Mouse (Mus musculus) heart, embryonic 13.5 days (tissue): ENCODE measurements around the gene Lsm2. TPM values are rescaled to one million over a fixed set of nuclear protein-coding genes. Genes with fewer than 3 reads are reported as not detected.
A peak's percentile ranks its signal among the peaks of the same experiment; 100 is the strongest.
"Not testable (repeated sequence)": the region's sequence is repeated elsewhere in the genome, so short reads cannot be mapped to it uniquely, and the experiment has no call there.

Source experiments
- ATAC-seq: fragments of 200-750 bp; cut with Nextera tagmentation; 2 replicates; pipeline ENCODE4 v1.8.0; 2017; ENCODE audit warnings: moderate TSS enrichment; ENCODE audit not compliant: insufficient number of reproducible peaks, low FRiP score, low TSS enrichment; ENCODE audit errors: extremely low read depth
- H3K27ac ChIP-seq: fragments of 300-500 bp; sonication (generic); replicated peaks from 2 replicates; pipeline ENCODE4 v1.5.1; 2015; ENCODE audit warnings: moderate library complexity, mild to moderate bottlenecking, inconsistent platforms
- H3K27me3 ChIP-seq: fragments of 300-500 bp; sonication (generic); replicated peaks from 2 replicates; pipeline ENCODE4 v1.6.1; 2015; ENCODE audit warnings: mild to moderate bottlenecking, inconsistent platforms
- H3K36me3 ChIP-seq: fragments of 300-500 bp; sonication (generic); 2 replicates; pipeline ENCODE4 v1.6.1; 2015; ENCODE audit warnings: mild to moderate bottlenecking, inconsistent platforms
- H3K4me1 ChIP-seq: fragments of 300-500 bp; sonication (generic); 2 replicates; pipeline ENCODE4 v1.6.1; 2015; ENCODE audit warnings: inconsistent platforms
- H3K4me2 ChIP-seq: fragments of 300-500 bp; sonication (generic); 2 replicates; pipeline ENCODE4 v1.6.1; 2015; ENCODE audit warnings: inconsistent platforms, mild to moderate bottlenecking, moderate library complexity
- H3K4me3 ChIP-seq: fragments of 300-500 bp; sonication (generic); 2 replicates; pipeline ENCODE4 v1.5.1; 2015; ENCODE audit warnings: moderate library complexity, mild to moderate bottlenecking, inconsistent platforms
- H3K9ac ChIP-seq: fragments of 300-500 bp; sonication (generic); 2 replicates; pipeline ENCODE4 v1.6.1; 2015; ENCODE audit warnings: inconsistent platforms, mild to moderate bottlenecking, moderate library complexity
- H3K9me3 ChIP-seq: fragments of 300-500 bp; sonication (generic); 2 replicates; pipeline ENCODE4 v1.6.1; 2016; ENCODE audit warnings: inconsistent platforms
- WGBS: fragments of 180-500 bp; shearing (Covaris S2); methylation state at CpG from one replicate; pipeline ENCODE4 v1.1.7; 2015; ENCODE audit warnings: mixed read lengths; 5-methylcytosine and 5-hydroxymethylcytosine counted together
- polyA plus RNA-seq: library from polyadenylated mRNA; unstranded; fragments of >200 nt; fragmentation: Nextera tagmentation; extraction: Ambion mirVana; gene quantifications from 2 replicates; pipeline ENCODE4 v1.2.1, GENCODE M21; 2015

Gene Lsm2
- polyA plus RNA-seq, 1 experiment from 2014 or later = 145 TPM

DNA sequence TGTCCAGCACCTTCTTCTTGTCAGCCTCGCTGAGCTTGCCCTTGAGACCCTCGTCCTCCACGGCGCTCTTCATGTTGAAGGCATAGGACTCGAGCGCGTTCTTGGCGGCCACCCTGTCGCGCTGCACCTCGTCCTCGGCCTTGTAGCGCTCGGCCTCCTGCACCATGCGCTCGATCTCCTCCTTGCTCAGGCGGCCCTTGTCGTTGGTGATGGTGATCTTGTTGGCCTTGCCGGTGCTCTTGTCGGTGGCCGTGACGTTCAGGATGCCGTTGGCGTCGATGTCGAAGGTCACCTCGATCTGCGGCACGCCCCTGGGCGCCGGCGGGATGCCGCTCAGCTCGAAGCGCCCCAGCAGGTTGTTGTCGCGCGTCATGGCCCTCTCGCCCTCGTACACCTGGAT is 24.4 kb upstream of the Lsm2 start:
- not testable (repeated sequence) for H3K9me3 ChIP-seq, H3K27ac ChIP-seq, H3K4me1 ChIP-seq, H3K4me3 ChIP-seq, ATAC-seq, H3K9ac ChIP-seq, H3K36me3 ChIP-seq
- H3K27me3 ChIP-seq = peaks cover 30% of the 10 kb centered on the region
- H3K4me2 ChIP-seq = peak overlapping the region; percentile 18; the same call in 1 of the 2 replicates
- WGBS = 11% methylated on average over 30 of the region's 40 CpGs

GRCm38 (mm10) chr17:34957966-34958365 is 23.7 kb upstream of the Lsm2 start:
- H3K27ac ChIP-seq, H3K9me3 ChIP-seq, ATAC-seq, H3K4me2 ChIP-seq, H3K4me1 ChIP-seq, H3K36me3 ChIP-seq, H3K4me3 ChIP-seq, H3K9ac ChIP-seq: not testable (repeated sequence)
- H3K27me3 ChIP-seq = peaks cover 34% of the 10 kb centered on the region
- WGBS = 19% methylated on average over 25 of the region's 40 CpGs

- Histone ChIP-seq H3K4me3 (peak overlapping the region; percentile 64), H3K4me2 (peak overlapping the region; percentile 85), H3K27me3 (peaks cover 40% of the 10 kb centered on the region)
- H3K9me3 ChIP-seq, H3K9ac ChIP-seq, H3K36me3 ChIP-seq, H3K27ac ChIP-seq, H3K4me1 ChIP-seq: not testable (repeated sequence)
- 2% methylated on average over 18 of the region's 47 CpGs for WGBS
- peak; percentile 9; the same call in 1 of the 2 replicates for ATAC-seq
These were observed 22.9 kb upstream of the Lsm2 start for GRCm38 (mm10) chr17:34958734-34959129.

DNA sequence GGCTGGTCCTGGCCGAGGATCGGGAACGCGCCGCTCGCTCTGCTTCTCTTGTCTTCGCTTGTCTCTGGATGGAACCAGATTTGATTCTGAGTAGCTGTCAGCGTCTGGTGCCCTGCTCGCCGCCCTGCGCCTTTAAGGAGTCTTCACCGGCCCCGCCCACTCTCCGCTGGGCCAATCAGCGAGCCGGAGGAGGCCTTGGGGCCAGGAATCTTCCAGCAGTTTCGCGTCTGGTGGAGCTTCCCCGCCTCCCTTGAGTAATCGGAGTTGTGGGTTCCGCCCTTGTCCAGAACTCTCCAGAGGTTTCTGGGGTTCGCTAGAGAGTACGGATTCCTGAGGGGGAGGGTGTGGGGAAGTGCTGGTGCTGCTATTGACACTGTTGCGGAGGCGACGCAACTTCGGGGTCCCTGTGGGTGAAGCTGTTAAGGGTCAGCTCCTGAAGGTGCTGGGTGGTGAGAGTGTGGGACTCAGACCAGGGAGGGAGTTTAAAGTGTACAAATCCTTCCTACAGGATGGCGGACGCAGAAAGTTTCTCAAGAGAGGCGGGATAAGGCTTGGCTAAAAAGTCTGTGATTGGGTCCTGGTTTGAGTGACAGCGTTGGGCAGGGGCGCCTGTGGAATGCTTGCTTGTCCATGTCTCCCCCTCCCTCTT is 22.4 kb upstream of the Lsm2 start, which contains the start of gene Hspa1b:
Hspa1b (minus strand) TSS at position 109 of the 649 bp plus-strand sequence.
- peak within 1 kb of the TSS; percentile 85 for H3K4me2 ChIP-seq
- peak within 1 kb of the TSS; percentile 97 for H3K27ac ChIP-seq
- peak; percentile 88 for ATAC-seq
- peak within 1 kb of the TSS; percentile 64 for H3K4me3 ChIP-seq
- peak within 1 kb of the TSS; percentile 84 for H3K9ac ChIP-seq
- H3K9me3 ChIP-seq, H3K4me1 ChIP-seq, H3K36me3 ChIP-seq: not testable (repeated sequence)
- under 1% methylated on average over 32 of the region's 32 CpGs for WGBS
- peaks cover 40% of the 10 kb centered on the region for H3K27me3 ChIP-seq

- peak overlapping the region; percentile 64 for H3K4me3 ChIP-seq
- peak overlapping the region; percentile 85 for H3K4me2 ChIP-seq
- H3K27ac ChIP-seq = peak overlapping the region; percentile 97
- H3K4me1 ChIP-seq = peaks cover 12% of the 10 kb centered on the region
- ATAC-seq = no peak
- H3K9me3 ChIP-seq = no peaks in the 10 kb centered on the region
- no peaks in the 10 kb centered on the region for H3K36me3 ChIP-seq
- H3K9ac ChIP-seq = peak overlapping the region; percentile 84
- 11% methylated on average over 12 of the region's 12 CpGs for WGBS
- H3K27me3 ChIP-seq = peaks cover 37% of the 10 kb centered on the region
These were observed 21.7 kb upstream of the Lsm2 start for GRCm38 (mm10) chr17:34959881-34960515.

GRCm38 (mm10) chr17:34960702-34961493 is 20.8 kb upstream of the Lsm2 start:
- peaks cover 35% of the 10 kb centered on the region for H3K27me3 ChIP-seq
- no peaks in the 10 kb centered on the region for H3K9me3 ChIP-seq
- peaks cover 16% of the 10 kb centered on the region for H3K4me1 ChIP-seq
- no peak overlapping the region for H3K9ac ChIP-seq
- H3K4me2 ChIP-seq = no peak overlapping the region
- no peak overlapping the region for H3K27ac ChIP-seq
- ATAC-seq = no peak
- H3K4me3 ChIP-seq = no peak overlapping the region
- no peaks in the 10 kb centered on the region for H3K36me3 ChIP-seq

- 37% methylated on average over 3 of the region's 3 CpGs for WGBS
- Histone ChIP-seq H3K9ac (peak overlapping the region; percentile 14; the same call in 1 of the 2 replicates), H3K27ac (no peak overlapping the region)
These were observed 19.5 kb upstream of the Lsm2 start for GRCm38 (mm10) chr17:34962125-34962524.

GRCm38 (mm10) chr17:34962841-34963240 is 18.8 kb upstream of the Lsm2 start:
- Histone ChIP-seq H3K27me3 (peaks cover 32% of the 10 kb centered on the region), H3K36me3 (no peaks in the 10 kb centered on the region), H3K4me1 (peaks cover 19% of the 10 kb centered on the region), H3K27ac (no peak overlapping the region), H3K9ac (no peak overlapping the region), H3K4me2 (no peak overlapping the region), H3K4me3 (no peak overlapping the region), H3K9me3 (no peaks in the 10 kb centered on the region)
- WGBS = 60% methylated on average over 1 of the region's 1 CpGs
- ATAC-seq = no peak

More at GRCm38 (mm10) chr17:34962125-34962524, 19.5 kb upstream of the Lsm2 start:
- Histone ChIP-seq H3K9me3 (no peaks in the 10 kb centered on the region), H3K36me3 (no peaks in the 10 kb centered on the region), H3K4me3 (no peak overlapping the region), H3K4me2 (no peak overlapping the region), H3K4me1 (peaks cover 17% of the 10 kb centered on the region), H3K27me3 (peaks cover 28% of the 10 kb centered on the region)
- ATAC-seq = no peak

GRCm38 (mm10) chr17:34964640-34965049 is 17.0 kb upstream of the Lsm2 start:
- Histone ChIP-seq H3K27ac (0 out of 2 replicates have a peak overlapping the region, but pooled peaks have one; percentile 28), H3K4me1 (peaks cover 19% of the 10 kb centered on the region), H3K4me3 (no peak overlapping the region), H3K4me2 (no peak overlapping the region), H3K27me3 (peaks cover 51% of the 10 kb centered on the region), H3K9ac (peak overlapping the region; percentile 34), H3K36me3 (no peaks in the 10 kb centered on the region), H3K9me3 (no peaks in the 10 kb centered on the region)
- no peak for ATAC-seq
- WGBS = 7% methylated on average over 1 of the region's 1 CpGs

DNA sequence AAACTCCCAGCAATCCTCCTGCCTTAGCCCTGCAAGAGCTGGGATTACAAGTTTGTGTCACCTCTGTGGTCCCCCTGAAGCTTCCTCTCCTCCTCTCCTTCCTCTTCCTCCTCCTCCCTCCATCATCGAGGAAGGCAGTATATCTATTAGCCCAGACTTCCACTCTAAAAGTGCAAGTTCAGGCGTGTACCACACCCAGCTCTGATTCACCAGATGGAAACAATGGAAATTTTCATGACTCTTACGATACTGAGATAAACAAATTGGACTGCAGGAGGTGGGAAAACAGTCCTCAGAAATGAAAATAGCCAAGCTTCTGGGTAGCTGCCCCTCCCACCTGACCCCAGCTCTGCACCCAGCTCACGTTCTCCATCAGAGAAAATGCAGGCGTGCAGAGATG is 16.0 kb upstream of the Lsm2 start:
- no peaks in the 10 kb centered on the region for H3K9me3 ChIP-seq
- H3K4me2 ChIP-seq = no peak overlapping the region
- H3K4me1 ChIP-seq = peaks cover 11% of the 10 kb centered on the region; the same call in 1 of the 2 replicates
- ATAC-seq = no peak
- no peak overlapping the region for H3K9ac ChIP-seq
- 0 out of 2 replicates have a peak overlapping the region, but pooled peaks have one; percentile 20 for H3K27ac ChIP-seq
- peaks cover 54% of the 10 kb centered on the region for H3K27me3 ChIP-seq
- WGBS = 49% methylated on average over 5 of the region's 5 CpGs
- H3K4me3 ChIP-seq = no peak overlapping the region
- no peaks in the 10 kb centered on the region for H3K36me3 ChIP-seq

GRCm38 (mm10) chr17:34969822-34970221 is 11.8 kb upstream of the Lsm2 start, which contains the start of gene Gm20481:
TSS of gene Gm20481 (plus strand) at chr17:34969912.
- not testable (repeated sequence) for H3K9ac ChIP-seq, H3K4me3 ChIP-seq, ATAC-seq, H3K36me3 ChIP-seq, H3K27ac ChIP-seq, H3K4me2 ChIP-seq, H3K9me3 ChIP-seq
- peaks cover 41% of the 10 kb centered on the region for H3K27me3 ChIP-seq
- peaks cover 19% of the 10 kb centered on the region for H3K4me1 ChIP-seq
- 55% methylated on average over 7 of the region's 11 CpGs for WGBS
